Mouse (Mus musculus): ENCODE results near the gene Gm20708.

GRCm38 (mm10) chr11:117880336-117880976 is 71.0 kb downstream of the Gm20708 start:
- TF ChIP-seq CTCF (conservative IDR thresholded peaks at IDR 0.05; ENCODE audit: low read length) = no peak
- no peak for TF ChIP-seq NANOG (IDR thresholded peaks at IDR 0.05; ENCODE audit: borderline replicate concordance, low read length)
- no peak for TF ChIP-seq POU5F1 (IDR thresholded peaks at IDR 0.05; ENCODE audit: borderline replicate concordance, low read length)

All from E14TG2a.4 (cell line).